Mouse (Mus musculus): Measurements from ENCODE around the gene Azgp1.

- TF ChIP-seq CTCF (IDR thresholded peaks at IDR 0.05; ENCODE audit: low read depth, low read length): no peak
- no peak for TF ChIP-seq POLR2A (IDR thresholded peaks at IDR 0.05; ENCODE audit: insufficient read depth, low read length)
- TF ChIP-seq EP300 (IDR thresholded peaks at IDR 0.05; ENCODE audit: insufficient read depth, low read depth, low read length): no peak
Measured at GRCm38 (mm10) chr5:138009437-138009836, 28.1 kb downstream of the Azgp1 start.
